Mouse (Mus musculus) central nervous system, embryonic 14 days (tissue): ENCODE measurements around the gene Ddx19a. TPM values are rescaled to one million over a fixed set of nuclear protein-coding genes. Genes with fewer than 3 reads are reported as not detected.

Experiments
- polyA plus RNA-seq: library from polyadenylated mRNA; depleted of rRNA; stranded (reverse); fragments of >200 nt; gene quantifications from 2 replicates; pipeline ENCODE4 v1.2.3, GENCODE M21; 2012; rRNA removed

Gene Ddx19a
- 53.2 and 53.8 TPM in 2 replicates for polyA plus RNA-seq

GRCm38 (mm10) chr8:110997547-110998531 lies at the start of gene Ddx19a:
TSS of gene Ddx19a (minus strand) at chr8:110997800.

DNA sequence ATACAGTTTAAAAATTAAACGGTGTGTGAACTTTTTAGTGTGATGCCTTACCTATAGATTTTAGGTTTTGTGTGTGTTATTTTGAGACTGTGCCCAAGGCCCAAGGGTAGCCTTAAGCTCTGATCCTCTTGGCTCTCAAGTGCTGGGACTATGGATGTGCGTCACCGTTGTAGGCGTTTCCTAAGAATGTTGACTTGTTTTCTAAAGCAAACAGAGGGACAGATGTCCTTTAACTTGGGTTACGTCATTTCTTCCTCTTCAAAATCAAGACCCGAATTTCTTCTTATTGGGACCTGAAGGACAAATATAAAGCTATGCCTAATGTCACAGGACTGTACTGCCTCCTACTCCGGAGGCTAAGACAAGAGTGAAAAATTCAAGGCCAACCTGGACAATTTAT lies 35.3 kb upstream of the Ddx19a start, which contains the start of gene Aars:
Gene Aars, plus strand, starts transcription at position 229 of the 400 bp plus-strand sequence.

DNA sequence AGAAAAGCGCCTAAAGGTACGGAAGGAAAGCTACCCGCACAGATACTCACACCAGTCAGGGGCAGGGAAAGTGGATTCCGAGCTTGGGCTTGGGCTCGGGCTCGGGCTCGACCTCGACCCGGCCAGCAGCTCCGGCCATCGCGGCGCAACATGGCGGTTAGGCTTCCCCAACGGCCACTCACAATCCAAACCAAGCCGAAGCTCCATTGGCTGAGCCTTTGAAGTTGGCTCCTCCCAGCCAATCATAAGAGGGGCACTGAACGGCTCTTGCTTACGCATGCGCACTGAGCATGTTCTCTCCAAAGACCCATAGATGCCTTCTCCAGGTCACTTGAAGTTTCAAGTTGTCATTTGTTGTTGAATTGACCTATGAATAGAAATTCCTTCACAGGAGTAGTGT lies 34.0 kb upstream of the Ddx19a start, which contains the start of gene Ddx19b:
Gene Ddx19b, minus strand, starts transcription at position 180 of the 400 bp plus-strand sequence.

Other genes starting within 250 kb of the Ddx19a start
- gene Il34, start 191.9 kb downstream of the Ddx19a start, polyA plus RNA-seq = 3.3 and 4.1 TPM in 2 replicates
- 42.6 and 45.9 TPM in 2 replicates for gene Cog4, start 151.2 kb downstream of the Ddx19a start, polyA plus RNA-seq
- gene Sf3b3, start 151.0 kb downstream of the Ddx19a start, polyA plus RNA-seq = 87.9 and 95.3 TPM in 2 replicates
- gene Fuk, start 95.3 kb downstream of the Ddx19a start, polyA plus RNA-seq = 13.1 and 13.6 TPM in 2 replicates
- gene St3gal2, start 77.9 kb downstream of the Ddx19a start, polyA plus RNA-seq = 26.0 and 27.0 TPM in 2 replicates
- gene Ddx19b, start 34.0 kb upstream of the Ddx19a start, polyA plus RNA-seq = 10.9 and 11.2 TPM in 2 replicates
- 66.6 and 67.7 TPM in 2 replicates for gene Aars, start 35.3 kb upstream of the Ddx19a start, polyA plus RNA-seq
- not detected in 2 replicates for gene Exosc6, start 58.5 kb upstream of the Ddx19a start, polyA plus RNA-seq
- gene Clec18a, start 94.6 kb upstream of the Ddx19a start, polyA plus RNA-seq = 0.57 and 1.6 TPM in 2 replicates
- 10.1 and 11.1 TPM in 2 replicates for gene Pdpr, start 96.8 kb upstream of the Ddx19a start, polyA plus RNA-seq